Mouse (Mus musculus): ENCODE measurements around the gene Phf24. TPM values are rescaled to one million over a fixed set of nuclear protein-coding genes. Genes with fewer than 3 reads are reported as not detected.
A peak's percentile ranks its signal among the peaks of the same experiment; 100 is the strongest.

The Phf24 gene
- polyA plus RNA-seq, 1 experiment = not detected

GRCm38 (mm10) chr4:42949051-42949675 is 32.7 kb downstream of the Phf24 start:
- no peak overlapping the region for H3K27ac ChIP-seq (ENCODE audit: control insufficient read depth, insufficient read depth, low read depth, low read length, poor library complexity)
- H3K4me3 ChIP-seq (replicated peaks; ENCODE audit: control insufficient read depth, low read depth, low read length) = peak overlapping the region; percentile 45
- no peaks in the 10 kb centered on the region; the same call in 1 of the 2 replicates for H3K4me1 ChIP-seq (ENCODE audit: control insufficient read depth, insufficient read depth, low read length)
- TF ChIP-seq CTCF (IDR thresholded peaks at IDR 0.05; ENCODE audit: control insufficient read depth, insufficient read depth, low read length) (no peak), POLR2A (IDR thresholded peaks at IDR 0.05; ENCODE audit: borderline replicate concordance, control insufficient read depth, low read depth, low read length) (no peak)
- 11% methylated on average over 14 of the region's 14 CpGs for WGBS

GRCm38 (mm10) chr4:42949676-42950051 is 33.2 kb downstream of the Phf24 start, which contains the start of gene Dnajb5:
TSS of gene Dnajb5 (plus strand) at chr4:42949814.
- TF ChIP-seq POLR2A (IDR thresholded peaks at IDR 0.05; ENCODE audit: borderline replicate concordance, control insufficient read depth, low read depth, low read length) (no peak), CTCF (IDR thresholded peaks at IDR 0.05; ENCODE audit: control insufficient read depth, insufficient read depth, low read length) (no peak)
- whole genome bisulfite sequencing = under 1% methylated on average over 38 of the region's 39 CpGs
- Histone ChIP-seq H3K27ac (ENCODE audit: control insufficient read depth, insufficient read depth, low read depth, low read length, poor library complexity) (peak within 1 kb of the TSS; percentile 69), H3K4me3 (replicated peaks; ENCODE audit: control insufficient read depth, low read depth, low read length) (peak within 1 kb of the TSS; percentile 62), H3K4me1 (ENCODE audit: control insufficient read depth, insufficient read depth, low read length) (no peaks in the 10 kb centered on the region; the same call in 1 of the 2 replicates)

GRCm38 (mm10) chr4:42950065-42950558 is 33.7 kb downstream of the Phf24 start:
- Histone ChIP-seq H3K27ac (ENCODE audit: control insufficient read depth, insufficient read depth, low read depth, low read length, poor library complexity) (peak overlapping the region; percentile 69), H3K4me1 (ENCODE audit: control insufficient read depth, insufficient read depth, low read length) (no peaks in the 10 kb centered on the region; the same call in 1 of the 2 replicates), H3K4me3 (replicated peaks; ENCODE audit: control insufficient read depth, low read depth, low read length) (peak overlapping the region; percentile 62)
- 5% methylated on average over 24 of the region's 27 CpGs for WGBS
- TF ChIP-seq CTCF (IDR thresholded peaks at IDR 0.05; ENCODE audit: control insufficient read depth, insufficient read depth, low read length) (no peak), POLR2A (IDR thresholded peaks at IDR 0.05; ENCODE audit: borderline replicate concordance, control insufficient read depth, low read depth, low read length) (no peak; the same call in 1 of the 2 replicates)

- Histone ChIP-seq H3K4me3 (replicated peaks; ENCODE audit: control insufficient read depth, low read depth, low read length) (no peak overlapping the region), H3K4me1 (ENCODE audit: control insufficient read depth, insufficient read depth, low read length) (no peaks in the 10 kb centered on the region; the same call in 1 of the 2 replicates), H3K27ac (ENCODE audit: control insufficient read depth, insufficient read depth, low read depth, low read length, poor library complexity) (no peak overlapping the region)
- WGBS = 47% methylated on average over 11 of the region's 11 CpGs
- TF ChIP-seq POLR2A (IDR thresholded peaks at IDR 0.05; ENCODE audit: borderline replicate concordance, control insufficient read depth, low read depth, low read length) (no peak), CTCF (IDR thresholded peaks at IDR 0.05; ENCODE audit: control insufficient read depth, insufficient read depth, low read length) (no peak)
Observed at GRCm38 (mm10) chr4:42951206-42952195, 35.0 kb downstream of the Phf24 start.

GRCm38 (mm10) chr4:42952563-42952962 is 36.1 kb downstream of the Phf24 start:
- H3K4me3 ChIP-seq (replicated peaks; ENCODE audit: control insufficient read depth, low read depth, low read length) = no peak overlapping the region
- TF ChIP-seq CTCF (IDR thresholded peaks at IDR 0.05; ENCODE audit: control insufficient read depth, insufficient read depth, low read length) (no peak), POLR2A (IDR thresholded peaks at IDR 0.05; ENCODE audit: borderline replicate concordance, control insufficient read depth, low read depth, low read length) (no peak)
- WGBS = 85% methylated on average over 7 of the region's 7 CpGs
- no peak overlapping the region for H3K27ac ChIP-seq (ENCODE audit: control insufficient read depth, insufficient read depth, low read depth, low read length, poor library complexity)
- no peaks in the 10 kb centered on the region; the same call in 1 of the 2 replicates for H3K4me1 ChIP-seq (ENCODE audit: control insufficient read depth, insufficient read depth, low read length)

- Histone ChIP-seq H3K4me1 (ENCODE audit: control insufficient read depth, insufficient read depth, low read length) (no peaks in the 10 kb centered on the region; the same call in 1 of the 2 replicates), H3K4me3 (replicated peaks; ENCODE audit: control insufficient read depth, low read depth, low read length) (no peak overlapping the region), H3K27ac (ENCODE audit: control insufficient read depth, insufficient read depth, low read depth, low read length, poor library complexity) (no peak overlapping the region)
- WGBS = 74% methylated on average over 10 of the region's 10 CpGs
- TF ChIP-seq POLR2A (IDR thresholded peaks at IDR 0.05; ENCODE audit: borderline replicate concordance, control insufficient read depth, low read depth, low read length) = no peak
- TF ChIP-seq CTCF (IDR thresholded peaks at IDR 0.05; ENCODE audit: control insufficient read depth, insufficient read depth, low read length) = no peak
Observed at GRCm38 (mm10) chr4:42953435-42954094, 37.1 kb downstream of the Phf24 start.

GRCm38 (mm10) chr4:42954297-42954696 is 37.8 kb downstream of the Phf24 start:
- TF ChIP-seq POLR2A (IDR thresholded peaks at IDR 0.05; ENCODE audit: borderline replicate concordance, control insufficient read depth, low read depth, low read length) (no peak), CTCF (IDR thresholded peaks at IDR 0.05; ENCODE audit: control insufficient read depth, insufficient read depth, low read length) (peak; percentile 77)
- 18% methylated on average over 10 of the region's 10 CpGs for WGBS
- Histone ChIP-seq H3K4me1 (ENCODE audit: control insufficient read depth, insufficient read depth, low read length) (no peaks in the 10 kb centered on the region; the same call in 1 of the 2 replicates), H3K4me3 (replicated peaks; ENCODE audit: control insufficient read depth, low read depth, low read length) (no peak overlapping the region), H3K27ac (ENCODE audit: control insufficient read depth, insufficient read depth, low read depth, low read length, poor library complexity) (no peak overlapping the region)

All from bone marrow, adult 2 months (tissue).